Mouse (Mus musculus) E14TG2a.4 (cell line): ENCODE data around the gene Nek7.

ENCODE experiments used
- CTCF ChIP-seq: conservative IDR thresholded peaks from 2 replicates; pipeline ENCODE4 v1.5.1; 2014; ENCODE audit warnings: low read length
- NANOG ChIP-seq: IDR thresholded peaks from 2 replicates; pipeline ENCODE4 v1.6.1; 2014; ENCODE audit warnings: borderline replicate concordance, low read length, mixed read lengths
- POU5F1 ChIP-seq: IDR thresholded peaks from 2 replicates; pipeline ENCODE4 v1.6.1; 2014; ENCODE audit warnings: low read length, borderline replicate concordance

GRCm38 (mm10) chr1:138589126-138589525, 30.8 kb downstream of the Nek7 start:
- TF ChIP-seq CTCF = no peak
- TF ChIP-seq NANOG = no peak
- no peak for TF ChIP-seq POU5F1
